Mouse (Mus musculus) forebrain, embryonic 14.5 days (tissue): ENCODE results near the gene Rtn4rl1. TPM values are rescaled to one million over a fixed set of nuclear protein-coding genes. Genes with fewer than 3 reads are reported as not detected.

Source experiments
- ATAC-seq: fragments of 200-750 bp; cut with Nextera tagmentation; 2 replicates; pipeline ENCODE4 v1.8.0; 2017; ENCODE audit warnings: mild to moderate bottlenecking, moderate library complexity
- DNase-seq: peaks from one replicate; pipeline ENCODE4 v3.0.0-alpha.2; 2015; ENCODE audit warnings: low spot score
- H3K27ac ChIP-seq: fragments of 300-500 bp; sonication (generic); 2 replicates; pipeline ENCODE4 v1.5.1; 2014; ENCODE audit warnings: low read depth, mild to moderate bottlenecking, control low read depth, low read length, moderate library complexity
- H3K27me3 ChIP-seq: fragments of 300-500 bp; sonication (generic); replicated peaks from 2 replicates; pipeline ENCODE4 v1.6.1; 2014; ENCODE audit warnings: low read length, control low read depth, mixed read lengths; ENCODE audit not compliant: control insufficient read depth, insufficient read depth
- H3K36me3 ChIP-seq: fragments of 300-500 bp; sonication (generic); 2 replicates; pipeline ENCODE4 v1.6.1; 2014; ENCODE audit warnings: low read length, control low read depth; ENCODE audit not compliant: control insufficient read depth, insufficient read depth
- H3K4me1 ChIP-seq: fragments of 300-500 bp; sonication (generic); 2 replicates; pipeline ENCODE4 v1.6.1; 2014; ENCODE audit warnings: antibody characterized with exemption, low read length, control low read depth; ENCODE audit not compliant: control insufficient read depth, insufficient read depth
- H3K4me2 ChIP-seq: fragments of 300-500 bp; sonication (generic); 2 replicates; pipeline ENCODE4 v1.6.1; 2014; ENCODE audit warnings: mild to moderate bottlenecking, control low read depth, low read length
- H3K4me3 ChIP-seq: fragments of 300-500 bp; sonication (generic); 2 replicates; pipeline ENCODE4 v1.5.1; 2014; ENCODE audit warnings: low read depth, low read length, control low read depth
- H3K9ac ChIP-seq: fragments of 300-500 bp; sonication (generic); 2 replicates; pipeline ENCODE4 v1.6.1; 2014; ENCODE audit warnings: mild to moderate bottlenecking, low read length, control low read depth, moderate library complexity
- H3K9me3 ChIP-seq: fragments of 300-500 bp; sonication (generic); replicated peaks from 2 replicates; pipeline ENCODE4 v1.6.1; 2016; ENCODE audit warnings: low read length, control low read depth, mixed read lengths; ENCODE audit not compliant: control insufficient read depth
- WGBS: fragments of 180-500 bp; shearing (Covaris S2); extraction: QIAGEN DNeasy Blood & Tissue Kit; methylation state at CpG from one replicate; pipeline ENCODE4 v1.1.7; 2014; 5-methylcytosine and 5-hydroxymethylcytosine counted together
- polyA plus RNA-seq: library from polyadenylated mRNA; unstranded; fragments of >200 nt; fragmentation: Nextera tagmentation; extraction: Ambion mirVana; gene quantifications from 2 replicates; pipeline ENCODE4 v1.2.1, GENCODE M21; 2014

Gene Rtn4rl1
- polyA plus RNA-seq, 1 experiment from 2014 or later, result 5.0 TPM

DNA sequence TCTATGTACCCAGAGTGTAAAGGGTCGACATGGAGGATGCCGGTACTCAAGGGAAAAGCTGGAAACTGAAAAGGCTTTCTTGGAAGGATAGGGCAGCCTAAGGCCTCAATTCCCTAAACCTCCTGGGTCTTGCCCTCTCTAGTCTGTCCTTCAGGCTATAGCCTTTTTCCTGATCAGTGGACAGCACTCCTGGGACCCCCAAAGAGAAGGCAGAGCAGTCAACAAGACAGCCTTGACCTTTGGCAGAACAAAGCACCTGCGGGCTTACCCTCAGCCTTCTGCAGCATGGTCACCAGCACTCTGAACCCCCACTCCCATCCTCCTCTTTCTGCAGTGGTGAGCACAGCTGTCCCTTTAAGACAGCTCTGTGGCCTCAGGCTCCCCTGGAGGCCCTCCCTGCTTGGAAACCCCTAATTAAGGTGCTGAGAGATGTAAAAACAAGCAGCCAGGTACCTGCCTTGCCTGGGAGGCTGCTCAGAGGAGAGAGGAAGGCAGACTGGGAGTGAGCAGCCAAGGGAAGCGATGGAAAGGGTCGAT lies 2.6 kb upstream of the Rtn4rl1 start, which contains the start of gene Dph1:
TSS of gene Dph1 (minus strand) at position 337 of the 537 bp plus-strand sequence.
- no peaks in the 10 kb centered on the region for H3K36me3 ChIP-seq
- H3K27me3 ChIP-seq, result peaks cover 47% of the 10 kb centered on the region
- H3K4me2 ChIP-seq, result peak within 1 kb of the TSS; percentile 88
- no peak within 1 kb of the TSS for H3K27ac ChIP-seq
- no peak for ATAC-seq
- no peak for DNase-seq
- no peaks in the 10 kb centered on the region for H3K9me3 ChIP-seq
- peaks cover 26% of the 10 kb centered on the region for H3K4me1 ChIP-seq
- 51% methylated on average over 5 of the region's 5 CpGs for WGBS
- H3K4me3 ChIP-seq, result peak within 1 kb of the TSS; percentile 81
- peak within 1 kb of the TSS; percentile 68 for H3K9ac ChIP-seq

DNA sequence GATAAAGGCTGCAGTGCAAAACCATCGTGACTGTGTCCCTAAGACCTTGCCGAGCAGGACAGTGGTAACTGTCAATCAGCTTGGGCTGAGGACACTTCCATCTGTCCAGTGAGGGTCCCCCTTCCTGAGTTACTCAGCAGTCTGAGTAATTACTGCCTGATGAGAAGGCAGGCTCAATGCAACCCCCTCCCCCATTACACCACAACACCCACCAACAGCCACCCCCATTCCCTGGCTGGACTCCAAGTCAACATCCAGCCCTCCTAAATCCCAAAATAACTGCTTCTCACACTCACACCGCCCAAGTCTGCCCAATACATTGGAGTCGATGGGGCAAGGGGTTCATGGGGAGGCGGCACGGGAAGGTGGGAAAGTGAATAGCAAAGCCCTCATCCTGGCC lies 1.7 kb upstream of the Rtn4rl1 start:
- H3K9ac ChIP-seq, result no peak overlapping the region
- H3K4me2 ChIP-seq, result no peak overlapping the region
- ATAC-seq, result no peak
- no peaks in the 10 kb centered on the region for H3K9me3 ChIP-seq
- 48% methylated on average over 6 of the region's 6 CpGs for WGBS
- no peaks in the 10 kb centered on the region for H3K36me3 ChIP-seq
- peaks cover 26% of the 10 kb centered on the region for H3K4me1 ChIP-seq
- no peak overlapping the region for H3K4me3 ChIP-seq
- peaks cover 55% of the 10 kb centered on the region for H3K27me3 ChIP-seq
- no peak for DNase-seq
- H3K27ac ChIP-seq, result no peak overlapping the region

DNA sequence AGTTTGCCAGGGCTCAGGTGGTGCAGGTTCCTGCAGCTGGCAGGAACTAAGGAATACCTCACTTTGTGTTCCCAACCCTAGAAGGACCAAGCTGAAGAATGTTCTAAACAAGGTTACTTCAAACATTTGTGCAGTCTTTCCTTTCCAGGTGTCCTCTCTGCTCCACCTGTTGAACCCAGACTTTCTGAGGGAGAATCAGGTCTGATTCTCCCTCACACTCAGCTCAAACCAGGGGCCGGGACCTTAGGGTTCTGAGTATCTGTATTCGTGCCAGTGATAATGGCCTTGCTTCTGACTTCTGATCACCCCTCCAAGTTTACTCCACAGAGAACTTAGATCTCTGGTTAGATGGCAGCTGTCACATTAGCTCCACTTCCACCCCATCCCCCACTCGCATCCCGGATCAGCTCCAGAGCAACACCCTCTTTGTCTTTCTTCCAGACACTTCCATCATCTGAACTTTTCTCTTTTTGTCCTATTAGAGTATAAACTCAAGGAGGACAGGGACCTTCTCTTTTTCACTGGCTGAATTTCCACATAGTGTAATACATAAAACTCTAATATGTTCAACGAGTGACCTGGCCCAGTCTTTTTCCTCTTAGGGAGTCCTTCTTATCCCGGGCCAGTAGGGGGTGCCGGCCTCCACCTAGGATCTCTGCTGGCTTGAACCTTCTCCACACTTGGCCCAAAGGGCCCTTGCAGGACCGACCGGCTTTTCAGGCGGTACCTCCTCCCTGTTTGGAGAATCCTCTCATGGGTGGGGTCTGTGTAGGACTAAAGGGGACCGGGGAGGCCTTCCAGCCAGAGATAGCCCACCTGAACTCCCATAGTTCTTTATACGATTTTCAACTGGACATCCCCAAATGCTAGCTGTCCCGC lies 1.0 kb upstream of the Rtn4rl1 start:
- peak overlapping the region; percentile 44 for H3K4me3 ChIP-seq
- no peaks in the 10 kb centered on the region for H3K9me3 ChIP-seq
- H3K9ac ChIP-seq, result peak overlapping the region; percentile 59; the same call in 1 of the 2 replicates
- peaks cover 26% of the 10 kb centered on the region for H3K4me1 ChIP-seq
- H3K27me3 ChIP-seq, result peaks cover 59% of the 10 kb centered on the region
- peak overlapping the region; percentile 67 for H3K4me2 ChIP-seq
- ATAC-seq (peak; percentile 32), DNase-seq (peak; percentile 78)
- WGBS, result 23% methylated on average over 13 of the region's 13 CpGs
- H3K27ac ChIP-seq, result no peak overlapping the region
- H3K36me3 ChIP-seq, result no peaks in the 10 kb centered on the region

DNA sequence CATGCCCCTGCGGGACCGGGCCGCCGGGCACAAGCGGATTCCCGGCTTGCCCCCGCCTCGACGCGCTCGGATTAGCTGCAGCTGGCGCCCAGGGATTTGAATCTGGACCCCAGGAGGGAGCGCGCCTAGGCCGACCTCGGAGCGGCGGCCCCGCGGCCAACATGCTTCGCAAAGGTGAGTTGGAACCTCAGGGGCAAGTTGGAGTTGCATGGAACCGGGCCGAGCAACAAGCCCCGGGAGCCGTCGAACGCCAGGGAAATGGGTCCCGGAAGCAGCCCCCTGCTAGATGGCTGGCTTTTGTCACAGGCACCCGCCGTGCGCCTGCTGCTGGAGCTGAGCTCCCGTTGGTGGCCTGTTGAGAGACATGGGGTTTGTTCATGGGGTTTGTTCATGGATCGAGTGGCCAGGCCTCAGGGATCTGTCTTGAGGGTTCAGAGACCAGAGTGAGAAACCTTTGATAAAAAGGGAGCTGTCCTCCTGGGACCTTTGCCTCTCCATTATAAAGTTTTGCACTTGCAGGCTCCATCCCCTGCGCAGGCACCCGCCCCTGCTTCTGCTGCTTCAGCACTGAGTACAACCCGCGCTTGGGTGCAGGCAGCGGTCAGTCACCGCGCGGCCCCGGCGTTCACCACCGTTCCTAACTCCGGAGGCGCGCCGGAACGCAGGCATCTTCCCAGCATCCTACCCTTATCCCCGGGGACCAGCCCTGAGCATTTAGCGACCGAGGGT lies 702 bp downstream of the Rtn4rl1 start:
- Histone ChIP-seq H3K36me3 (no peaks in the 10 kb centered on the region), H3K4me2 (peak overlapping the region; percentile 67), H3K4me1 (peaks cover 26% of the 10 kb centered on the region), H3K4me3 (peak overlapping the region; percentile 44), H3K9me3 (no peaks in the 10 kb centered on the region), H3K9ac (peak overlapping the region; percentile 59), H3K27me3 (peaks cover 59% of the 10 kb centered on the region), H3K27ac (0 out of 2 replicates have a peak overlapping the region, but pooled peaks have one; percentile 14)
- ATAC-seq, result no peak
- no peak for DNase-seq
- WGBS, result 0% methylated on average over 52 of the region's 52 CpGs

DNA sequence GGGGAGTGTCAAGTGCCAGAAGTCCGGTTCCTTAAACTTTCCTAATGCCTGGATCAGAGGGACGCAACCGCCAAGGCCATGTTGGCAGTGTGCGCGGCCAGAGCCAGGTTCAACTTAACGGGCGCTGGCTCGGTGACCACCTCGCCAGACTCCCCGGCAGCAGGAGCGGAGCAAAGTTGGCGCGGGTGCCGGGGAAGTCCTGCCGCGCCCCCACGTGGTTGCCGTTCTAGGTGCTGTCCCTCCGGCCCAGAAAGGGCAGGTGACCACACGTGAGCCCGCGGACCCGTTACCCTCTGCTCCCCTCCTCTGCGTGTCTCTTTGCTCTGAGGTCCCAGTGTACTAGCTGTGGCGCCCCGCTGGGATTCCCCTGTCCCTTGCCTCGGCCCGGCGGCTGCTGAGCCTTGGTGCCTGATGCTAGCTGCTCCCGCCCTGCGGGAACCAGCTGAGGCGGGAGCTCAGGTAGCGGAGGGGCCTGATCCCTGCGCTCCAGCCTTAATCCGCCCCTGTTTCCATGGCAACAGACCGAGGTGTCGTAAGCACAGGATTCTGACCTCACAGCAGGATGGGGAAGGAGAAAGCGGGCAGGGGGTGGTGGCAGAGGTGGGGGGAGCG lies 1.4 kb downstream of the Rtn4rl1 start:
- peaks cover 59% of the 10 kb centered on the region for H3K27me3 ChIP-seq
- H3K4me3 ChIP-seq, result peak overlapping the region; percentile 44
- H3K9ac ChIP-seq, result peak overlapping the region; percentile 59
- WGBS, result under 1% methylated on average over 30 of the region's 39 CpGs
- no peak for ATAC-seq
- no peaks in the 10 kb centered on the region for H3K36me3 ChIP-seq
- peak overlapping the region; percentile 67 for H3K4me2 ChIP-seq
- DNase-seq, result peak; percentile 73
- H3K27ac ChIP-seq, result peak overlapping the region; percentile 9; the same call in 1 of the 2 replicates
- H3K4me1 ChIP-seq, result peaks cover 22% of the 10 kb centered on the region
- no peaks in the 10 kb centered on the region for H3K9me3 ChIP-seq

DNA sequence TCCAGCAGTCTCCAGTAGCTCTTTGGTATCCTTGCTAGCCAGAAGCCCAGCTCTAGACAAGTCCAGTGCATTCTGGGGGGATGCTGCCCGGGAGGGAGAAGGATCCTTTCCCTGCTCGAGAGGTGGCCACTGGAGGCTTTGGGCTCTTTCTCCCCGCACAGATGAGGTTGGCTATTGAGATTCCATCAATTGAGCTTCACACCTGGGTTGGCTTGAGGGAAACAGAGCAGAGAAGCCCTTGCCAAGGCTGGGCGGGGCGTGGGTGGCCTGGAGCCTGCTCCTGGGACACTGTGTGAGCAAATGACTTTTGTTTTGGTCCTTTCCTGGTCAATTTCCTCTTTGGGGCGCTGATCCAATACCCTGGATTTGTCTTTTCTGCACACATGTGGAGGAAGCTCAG lies 2.5 kb downstream of the Rtn4rl1 start:
- no peak overlapping the region for H3K27ac ChIP-seq
- H3K27me3 ChIP-seq, result peaks cover 59% of the 10 kb centered on the region

DNA sequence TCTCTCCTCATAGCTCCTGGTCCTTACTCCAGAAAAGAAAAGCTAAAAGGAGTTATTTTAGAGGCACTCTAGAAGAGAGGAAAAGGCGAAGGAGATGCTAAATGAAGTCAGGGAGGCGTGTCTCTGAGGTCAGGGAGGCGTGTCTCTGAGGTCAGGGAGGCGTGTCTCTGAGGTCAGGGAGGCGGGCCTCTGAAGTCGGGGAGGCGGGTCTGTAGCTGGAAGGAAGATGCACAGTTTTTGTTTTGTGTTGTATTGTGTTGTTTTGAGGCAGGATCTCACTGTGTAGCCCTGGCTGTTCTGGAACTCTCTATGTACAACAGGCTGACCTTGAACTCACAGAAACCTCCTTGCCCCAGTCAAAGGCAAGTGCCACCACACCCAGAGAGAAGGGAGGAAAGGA lies 4.4 kb downstream of the Rtn4rl1 start:
- H3K4me1 ChIP-seq, result peaks cover 14% of the 10 kb centered on the region
- WGBS, result 40% methylated on average over 7 of the region's 7 CpGs
- no peak overlapping the region for H3K27ac ChIP-seq
- no peaks in the 10 kb centered on the region for H3K36me3 ChIP-seq
- no peak overlapping the region for H3K4me3 ChIP-seq
- no peaks in the 10 kb centered on the region for H3K9me3 ChIP-seq
- H3K4me2 ChIP-seq, result no peak overlapping the region
- H3K27me3 ChIP-seq, result peaks cover 42% of the 10 kb centered on the region
- ATAC-seq, result no peak
- no peak overlapping the region for H3K9ac ChIP-seq
- no peak for DNase-seq

More for the DNA sequence above, 2.5 kb downstream of the Rtn4rl1 start:
- Histone ChIP-seq H3K9me3 (no peaks in the 10 kb centered on the region), H3K36me3 (no peaks in the 10 kb centered on the region), H3K4me1 (peaks cover 19% of the 10 kb centered on the region), H3K4me3 (no peak overlapping the region), H3K4me2 (no peak overlapping the region), H3K9ac (no peak overlapping the region)
- DNase-seq (no peak), ATAC-seq (no peak)
- 38% methylated on average over 6 of the region's 6 CpGs for WGBS

DNA sequence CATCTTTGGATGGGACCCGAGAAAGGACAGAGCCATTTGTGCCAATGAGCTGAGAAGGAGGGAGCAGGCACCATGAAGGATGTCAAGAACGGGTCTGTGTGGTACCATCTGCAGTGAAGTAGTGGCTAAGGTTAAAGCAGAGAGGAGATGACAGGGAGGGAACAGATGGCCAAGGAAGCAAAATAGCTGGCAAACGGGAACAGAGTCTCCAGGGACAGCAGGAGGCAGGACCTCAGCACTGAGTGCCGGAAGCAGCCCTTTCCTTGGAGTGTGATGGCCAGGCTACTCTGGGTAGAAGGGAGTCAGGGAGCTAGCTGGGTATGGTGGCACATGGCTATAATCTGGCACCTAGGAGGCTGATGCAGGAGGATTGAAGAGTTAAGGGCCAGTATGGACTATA lies 5.2 kb downstream of the Rtn4rl1 start:
- Histone ChIP-seq H3K9ac (no peak overlapping the region), H3K4me3 (no peak overlapping the region), H3K27me3 (peaks cover 34% of the 10 kb centered on the region), H3K9me3 (no peaks in the 10 kb centered on the region), H3K36me3 (no peaks in the 10 kb centered on the region), H3K27ac (no peak overlapping the region), H3K4me2 (no peak overlapping the region), H3K4me1 (peaks cover 9% of the 10 kb centered on the region)
- DNase-seq, result no peak
- ATAC-seq, result no peak
- 71% methylated on average over 4 of the region's 4 CpGs for WGBS
